Mouse (Mus musculus): ENCODE measurements at regions not wholly inside any gene's neighbourhood (a gene's known extent, or its start where the extent isn't known, plus 50 kb on each side); places are given as distances from the start of the nearest gene placed in this dataset.

DNA sequence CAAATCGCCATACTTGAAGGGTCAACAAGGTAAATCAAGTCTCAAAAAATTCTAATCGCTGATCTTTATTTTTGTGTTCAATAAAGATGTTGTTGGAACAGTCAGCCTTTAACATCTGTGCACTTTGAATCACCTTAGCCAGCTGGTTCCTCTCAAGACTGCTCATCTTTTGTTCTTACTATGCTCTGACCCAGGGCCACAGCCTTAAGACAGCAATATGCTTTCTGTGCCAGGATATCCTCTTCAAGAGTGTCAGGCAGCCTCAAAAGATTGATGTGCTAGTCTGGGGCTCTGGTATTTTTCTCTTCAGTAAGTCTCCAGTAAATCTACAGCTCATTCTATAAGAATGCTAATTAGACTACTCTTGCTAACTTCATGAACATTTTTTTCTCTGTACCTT, 199.9 kb downstream of the Dph6 start:
- Histone ChIP-seq H3K27ac (ENCODE audit: low read length) (no peak overlapping the region), H3K27me3 (ENCODE audit: control insufficient read depth, insufficient read depth, low read length) (no peaks in the 10 kb centered on the region), H3K36me3 (ENCODE audit: control insufficient read depth, insufficient read depth, low read length) (no peaks in the 10 kb centered on the region), H3K4me3 (ENCODE audit: low read depth, low read length) (no peak overlapping the region), H3K9me3 (ENCODE audit: control insufficient read depth, low read depth, low read length) (no peaks in the 10 kb centered on the region), H3K4me1 (ENCODE audit: control insufficient read depth, insufficient read depth, low read length) (no peaks in the 10 kb centered on the region), H3K9ac (replicated peaks; ENCODE audit: low read depth, low read length) (no peak overlapping the region), H3K4me2 (replicated peaks; ENCODE audit: low read depth, low read length) (no peak overlapping the region)
- WGBS, result 45% methylated on average over 2 of the region's 2 CpGs
- no peak for ATAC-seq (ENCODE audit: insufficient number of reproducible peaks, insufficient read depth, low FRiP score, low read depth)

DNA sequence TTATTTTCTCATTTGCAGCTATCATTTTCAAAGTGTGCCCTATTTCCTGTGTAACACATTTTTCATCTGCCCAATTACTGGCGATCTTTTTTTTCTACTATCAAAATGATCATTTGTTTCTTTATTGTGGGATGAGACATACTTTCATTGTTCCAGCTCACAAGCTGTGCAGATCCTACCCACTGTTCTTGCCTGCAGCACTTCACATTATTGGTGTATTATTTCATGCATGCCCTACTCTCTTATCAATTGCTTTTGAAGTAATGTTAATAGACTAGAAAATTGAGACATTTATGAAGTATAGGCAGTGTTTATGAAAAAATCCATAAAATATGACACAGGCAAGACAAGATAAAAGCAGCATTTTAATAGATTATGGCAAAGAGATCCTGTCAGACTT, 204.6 kb downstream of the Dph6 start:
- 60% methylated on average over 1 of the region's 1 CpGs for WGBS
- no peaks in the 10 kb centered on the region for H3K4me1 ChIP-seq (ENCODE audit: control insufficient read depth, insufficient read depth, low read length)
- no peaks in the 10 kb centered on the region for H3K27me3 ChIP-seq (ENCODE audit: control insufficient read depth, insufficient read depth, low read length)
- H3K36me3 ChIP-seq (ENCODE audit: control insufficient read depth, insufficient read depth, low read length), result no peaks in the 10 kb centered on the region
- H3K9ac ChIP-seq (replicated peaks; ENCODE audit: low read depth, low read length), result no peak overlapping the region
- H3K4me2 ChIP-seq (replicated peaks; ENCODE audit: low read depth, low read length), result no peak overlapping the region
- no peak overlapping the region for H3K27ac ChIP-seq (ENCODE audit: low read length)
- ATAC-seq (ENCODE audit: insufficient number of reproducible peaks, insufficient read depth, low FRiP score, low read depth), result no peak
- no peak overlapping the region for H3K4me3 ChIP-seq (ENCODE audit: low read depth, low read length)
- no peaks in the 10 kb centered on the region for H3K9me3 ChIP-seq (ENCODE audit: control insufficient read depth, low read depth, low read length)

DNA sequence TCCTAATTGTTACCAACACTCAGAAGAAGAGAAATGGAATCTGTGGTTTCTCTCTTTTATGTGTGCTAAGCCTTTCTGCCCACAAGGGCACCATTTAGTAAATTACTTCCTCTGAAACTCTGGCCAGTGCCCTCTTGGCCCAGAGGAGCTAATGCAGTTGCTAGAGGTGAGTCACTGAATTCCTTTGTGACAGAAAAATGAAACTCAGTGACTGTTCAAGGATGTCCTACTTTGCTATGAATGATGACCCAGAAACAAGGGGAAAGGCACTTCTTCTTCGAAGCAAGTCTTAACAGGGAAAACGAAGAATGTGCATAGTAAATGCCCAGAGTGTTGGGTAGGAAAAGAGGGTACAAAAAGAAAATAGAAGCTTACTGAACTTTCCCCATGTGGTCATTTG, 211.0 kb downstream of the Dph6 start:
- 63% methylated on average over 2 of the region's 2 CpGs for WGBS
- Histone ChIP-seq H3K27ac (ENCODE audit: low read length) (no peak overlapping the region), H3K4me3 (ENCODE audit: low read depth, low read length) (no peak overlapping the region), H3K27me3 (ENCODE audit: control insufficient read depth, insufficient read depth, low read length) (no peaks in the 10 kb centered on the region), H3K4me1 (ENCODE audit: control insufficient read depth, insufficient read depth, low read length) (no peaks in the 10 kb centered on the region), H3K9ac (replicated peaks; ENCODE audit: low read depth, low read length) (no peak overlapping the region), H3K4me2 (replicated peaks; ENCODE audit: low read depth, low read length) (no peak overlapping the region), H3K9me3 (ENCODE audit: control insufficient read depth, low read depth, low read length) (no peaks in the 10 kb centered on the region), H3K36me3 (ENCODE audit: control insufficient read depth, insufficient read depth, low read length) (no peaks in the 10 kb centered on the region)
- no peak for ATAC-seq (ENCODE audit: insufficient number of reproducible peaks, insufficient read depth, low FRiP score, low read depth)

DNA sequence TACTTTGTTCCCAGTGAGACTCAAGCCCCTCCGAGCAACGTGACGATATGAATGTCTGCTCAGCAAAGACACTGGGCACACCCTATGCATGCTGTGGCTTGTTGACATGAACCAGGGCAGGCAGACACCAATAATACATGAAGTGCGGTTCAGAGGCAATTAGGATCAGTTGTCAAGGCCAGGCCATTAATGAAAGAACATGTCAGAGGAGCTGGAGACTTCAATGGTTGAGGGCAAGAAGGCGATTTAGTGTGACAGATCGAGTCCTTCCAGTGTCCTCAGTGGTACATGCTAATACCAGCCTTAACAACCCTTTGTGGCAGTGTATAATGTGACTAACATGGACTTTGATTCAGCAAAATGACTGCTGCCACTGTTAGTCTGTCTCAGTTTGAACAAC, 213.8 kb downstream of the Dph6 start:
- Histone ChIP-seq H3K27ac (ENCODE audit: low read length) (no peak overlapping the region), H3K36me3 (ENCODE audit: control insufficient read depth, insufficient read depth, low read length) (no peaks in the 10 kb centered on the region), H3K4me2 (replicated peaks; ENCODE audit: low read depth, low read length) (no peak overlapping the region), H3K4me3 (ENCODE audit: low read depth, low read length) (no peak overlapping the region), H3K9ac (replicated peaks; ENCODE audit: low read depth, low read length) (no peak overlapping the region), H3K27me3 (ENCODE audit: control insufficient read depth, insufficient read depth, low read length) (no peaks in the 10 kb centered on the region), H3K9me3 (ENCODE audit: control insufficient read depth, low read depth, low read length) (no peaks in the 10 kb centered on the region), H3K4me1 (ENCODE audit: control insufficient read depth, insufficient read depth, low read length) (no peaks in the 10 kb centered on the region)
- 29% methylated on average over 6 of the region's 6 CpGs for WGBS
- ATAC-seq (ENCODE audit: insufficient number of reproducible peaks, insufficient read depth, low FRiP score, low read depth), result no peak

DNA sequence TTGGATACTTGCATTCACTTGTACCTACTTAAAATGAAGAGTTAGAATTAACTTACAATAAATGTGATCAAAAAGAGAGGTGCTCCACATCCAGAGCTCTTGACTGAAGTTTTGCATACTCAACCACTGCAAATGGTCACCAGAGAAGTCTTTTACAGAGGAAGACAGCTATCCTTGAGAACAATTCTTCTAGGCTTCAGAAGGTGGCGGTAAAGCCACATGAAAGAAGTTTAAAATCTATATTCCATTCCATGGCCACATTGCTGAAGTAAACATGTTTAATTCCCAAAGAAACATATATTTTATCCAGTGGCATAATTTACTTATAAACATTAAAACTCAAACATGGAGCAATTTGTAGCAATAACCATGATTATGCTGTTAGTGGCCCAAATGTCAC, 215.1 kb downstream of the Dph6 start:
- Histone ChIP-seq H3K4me2 (replicated peaks; ENCODE audit: low read depth, low read length) (no peak overlapping the region), H3K9ac (replicated peaks; ENCODE audit: low read depth, low read length) (no peak overlapping the region), H3K4me1 (ENCODE audit: control insufficient read depth, insufficient read depth, low read length) (no peaks in the 10 kb centered on the region), H3K9me3 (ENCODE audit: control insufficient read depth, low read depth, low read length) (no peaks in the 10 kb centered on the region), H3K36me3 (ENCODE audit: control insufficient read depth, insufficient read depth, low read length) (no peaks in the 10 kb centered on the region), H3K27me3 (ENCODE audit: control insufficient read depth, insufficient read depth, low read length) (no peaks in the 10 kb centered on the region), H3K4me3 (ENCODE audit: low read depth, low read length) (no peak overlapping the region), H3K27ac (ENCODE audit: low read length) (no peak overlapping the region)
- WGBS, result 49% methylated on average over 1 of the region's 1 CpGs
- ATAC-seq (ENCODE audit: insufficient number of reproducible peaks, insufficient read depth, low FRiP score, low read depth), result no peak

DNA sequence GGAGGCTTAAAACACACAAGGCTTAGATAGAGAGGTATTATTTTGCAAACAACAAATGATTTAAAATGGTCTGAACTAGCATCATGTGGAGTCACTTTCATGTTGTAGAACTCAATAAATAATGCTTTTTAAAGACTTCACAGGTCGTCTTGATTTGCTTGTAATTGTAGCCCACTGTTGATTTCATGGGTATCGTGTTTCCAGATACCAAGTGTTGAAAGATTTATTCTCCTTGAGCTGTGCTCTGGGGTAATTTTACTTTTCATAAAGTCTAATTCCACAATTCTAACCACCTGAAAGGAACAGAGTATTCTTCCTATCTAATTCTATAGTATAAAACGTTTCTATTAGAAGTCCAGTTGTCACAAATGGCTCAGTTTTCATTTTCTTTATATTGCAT, 216.7 kb downstream of the Dph6 start:
- no peaks in the 10 kb centered on the region for H3K9me3 ChIP-seq (ENCODE audit: control insufficient read depth, low read depth, low read length)
- ATAC-seq (ENCODE audit: insufficient number of reproducible peaks, insufficient read depth, low FRiP score, low read depth), result no peak
- WGBS, result 43% methylated on average over 3 of the region's 3 CpGs
- no peaks in the 10 kb centered on the region for H3K36me3 ChIP-seq (ENCODE audit: control insufficient read depth, insufficient read depth, low read length)
- H3K4me1 ChIP-seq (ENCODE audit: control insufficient read depth, insufficient read depth, low read length), result no peaks in the 10 kb centered on the region
- no peak overlapping the region for H3K4me3 ChIP-seq (ENCODE audit: low read depth, low read length)
- no peak overlapping the region for H3K27ac ChIP-seq (ENCODE audit: low read length)
- no peak overlapping the region for H3K4me2 ChIP-seq (replicated peaks; ENCODE audit: low read depth, low read length)
- no peaks in the 10 kb centered on the region for H3K27me3 ChIP-seq (ENCODE audit: control insufficient read depth, insufficient read depth, low read length)
- no peak overlapping the region for H3K9ac ChIP-seq (replicated peaks; ENCODE audit: low read depth, low read length)

DNA sequence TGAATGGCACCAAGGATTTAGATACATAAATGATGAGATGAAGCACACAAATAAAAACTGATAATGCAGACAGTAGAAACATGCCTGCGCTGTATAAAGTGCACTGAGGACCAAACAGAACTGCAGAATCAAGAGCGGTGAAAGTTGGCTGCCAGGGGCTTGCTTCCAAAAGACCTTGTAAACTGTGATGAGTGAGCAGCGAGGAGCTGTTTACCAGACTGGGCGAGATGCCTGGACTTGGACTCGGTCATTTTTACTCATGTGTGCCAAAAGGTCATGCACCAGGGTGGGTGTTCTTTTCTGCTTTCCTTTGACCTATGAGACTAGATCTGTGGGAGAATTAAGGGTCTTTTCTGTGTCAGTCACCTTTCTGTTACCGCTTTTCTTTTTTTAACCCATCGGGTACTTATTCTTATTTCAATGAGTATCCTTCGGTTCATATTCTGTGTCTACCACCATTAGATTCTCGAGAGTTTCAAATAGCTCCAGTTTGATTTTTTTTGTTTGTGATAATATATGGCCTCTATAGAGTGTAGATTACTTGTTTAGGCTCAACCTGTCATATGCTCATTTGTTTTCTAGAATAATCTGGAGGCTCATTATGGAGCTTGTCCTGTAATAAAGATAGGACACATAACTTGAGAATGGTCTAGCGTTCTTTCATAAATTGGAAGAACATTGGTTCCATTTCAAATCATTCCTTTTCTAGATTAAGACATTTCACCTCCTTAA, 226.3 kb upstream of the Zfp770 start:
- no peak overlapping the region for H3K9ac ChIP-seq (replicated peaks; ENCODE audit: low read depth, low read length)
- H3K4me1 ChIP-seq (ENCODE audit: control insufficient read depth, insufficient read depth, low read length), result no peaks in the 10 kb centered on the region
- no peak for ATAC-seq (ENCODE audit: insufficient number of reproducible peaks, insufficient read depth, low FRiP score, low read depth)
- H3K4me2 ChIP-seq (replicated peaks; ENCODE audit: low read depth, low read length), result no peak overlapping the region
- no peak overlapping the region for H3K4me3 ChIP-seq (ENCODE audit: low read depth, low read length)
- H3K36me3 ChIP-seq (ENCODE audit: control insufficient read depth, insufficient read depth, low read length), result no peaks in the 10 kb centered on the region
- WGBS, result 74% methylated on average over 10 of the region's 10 CpGs
- no peaks in the 10 kb centered on the region for H3K9me3 ChIP-seq (ENCODE audit: control insufficient read depth, low read depth, low read length)
- no peaks in the 10 kb centered on the region for H3K27me3 ChIP-seq (ENCODE audit: control insufficient read depth, insufficient read depth, low read length)
- no peak overlapping the region for H3K27ac ChIP-seq (ENCODE audit: low read length)

DNA sequence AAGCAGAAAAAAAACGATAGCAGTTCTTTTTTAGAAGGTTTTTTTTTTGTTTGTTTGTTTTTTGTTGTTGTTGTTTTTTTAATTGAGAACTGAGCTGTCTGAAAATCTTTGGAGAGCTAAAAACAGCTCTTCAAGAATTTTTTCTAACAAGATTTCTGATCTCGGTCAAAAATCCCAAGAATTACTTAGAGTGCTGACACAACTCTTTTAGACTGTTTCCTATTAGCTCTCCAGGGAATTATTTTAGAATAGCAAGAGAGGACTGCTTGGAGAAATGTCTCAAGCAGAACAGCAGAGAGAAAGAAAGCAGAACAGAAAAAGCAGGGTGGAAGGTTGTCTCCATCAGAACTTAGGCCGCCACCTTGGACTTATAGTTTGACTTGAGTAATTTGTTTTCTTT, 218.1 kb upstream of the Zfp770 start:
- Histone ChIP-seq H3K9ac (replicated peaks; ENCODE audit: low read depth, low read length) (no peak overlapping the region), H3K4me2 (replicated peaks; ENCODE audit: low read depth, low read length) (no peak overlapping the region), H3K27me3 (ENCODE audit: control insufficient read depth, insufficient read depth, low read length) (no peaks in the 10 kb centered on the region), H3K27ac (ENCODE audit: low read length) (no peak overlapping the region), H3K36me3 (ENCODE audit: control insufficient read depth, insufficient read depth, low read length) (no peaks in the 10 kb centered on the region), H3K4me1 (ENCODE audit: control insufficient read depth, insufficient read depth, low read length) (no peaks in the 10 kb centered on the region), H3K4me3 (ENCODE audit: low read depth, low read length) (no peak overlapping the region), H3K9me3 (ENCODE audit: control insufficient read depth, low read depth, low read length) (no peaks in the 10 kb centered on the region)
- ATAC-seq (ENCODE audit: insufficient number of reproducible peaks, insufficient read depth, low FRiP score, low read depth), result no peak
- 66% methylated on average over 3 of the region's 3 CpGs for WGBS

DNA sequence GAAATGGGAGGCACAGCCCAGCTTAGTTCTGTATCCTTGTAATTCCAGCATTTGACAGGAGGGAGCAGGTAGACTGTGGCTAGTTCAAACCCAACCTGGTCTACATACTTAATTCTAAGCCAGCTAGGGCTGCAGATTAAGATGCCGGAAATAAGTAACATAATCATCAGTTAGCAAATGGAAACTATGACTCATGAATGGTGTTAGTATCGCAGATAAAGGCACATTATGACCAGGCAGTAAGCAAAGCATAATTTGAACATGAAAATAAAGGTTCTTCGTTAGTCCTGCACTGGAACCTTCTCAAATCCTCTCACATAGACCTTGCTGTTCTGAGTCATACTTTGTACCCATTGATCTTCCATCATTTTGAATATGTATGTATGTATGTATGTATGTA, 211.7 kb upstream of the Zfp770 start:
- ATAC-seq (ENCODE audit: insufficient number of reproducible peaks, insufficient read depth, low FRiP score, low read depth), result no peak
- Histone ChIP-seq H3K4me2 (replicated peaks; ENCODE audit: low read depth, low read length) (no peak overlapping the region), H3K4me1 (ENCODE audit: control insufficient read depth, insufficient read depth, low read length) (no peaks in the 10 kb centered on the region), H3K9ac (replicated peaks; ENCODE audit: low read depth, low read length) (no peak overlapping the region), H3K4me3 (ENCODE audit: low read depth, low read length) (no peak overlapping the region), H3K9me3 (ENCODE audit: control insufficient read depth, low read depth, low read length) (no peaks in the 10 kb centered on the region), H3K27ac (ENCODE audit: low read length) (no peak overlapping the region), H3K36me3 (ENCODE audit: control insufficient read depth, insufficient read depth, low read length) (no peaks in the 10 kb centered on the region), H3K27me3 (ENCODE audit: control insufficient read depth, insufficient read depth, low read length) (no peaks in the 10 kb centered on the region)
- WGBS, result 82% methylated on average over 3 of the region's 3 CpGs

All from stomach, embryonic 14.5 days (tissue).